Mouse (Mus musculus) CH12F3 (cell line): ENCODE data around the gene Kdm1b.

Source experiments
- in situ Hi-C: fragments of 300-500 bp; cut with MboI; formaldehyde crosslinking; loops from 2 replicates; pipeline ENCODE4 v1.14.3; 2020; ENCODE audit warnings: low sequenced_read_pairs

Kdm1b gene

GRCm38 (mm10) chr13:47043030-47043680, at the start of gene Kdm1b:
Gene Kdm1b, plus strand, starts transcription at chr13:47043499.
- in situ Hi-C loops = no loop called here

GRCm38 (mm10) chr13:46997355-46997754, 45.9 kb upstream of the Kdm1b start:
- in situ Hi-C loops = no loop called here

DNA sequence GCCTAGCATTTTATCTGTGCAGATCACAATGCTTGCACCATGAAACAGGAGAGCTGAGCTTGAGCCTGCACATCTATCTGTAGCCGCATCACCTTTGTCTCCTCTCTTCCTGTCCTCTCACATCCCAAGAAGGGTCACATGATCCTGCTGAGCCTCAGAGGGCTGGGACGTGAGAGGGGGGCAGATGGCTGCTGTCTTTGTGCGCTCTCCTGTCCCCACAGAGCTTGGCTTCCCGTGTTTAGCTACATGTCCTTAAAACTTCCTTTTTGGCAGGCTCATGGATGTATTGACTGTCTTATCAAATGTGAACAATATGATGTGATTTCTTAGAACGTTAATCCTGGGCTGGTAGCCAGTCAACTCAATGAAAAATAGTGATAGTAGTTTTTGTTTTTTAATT, 43.8 kb upstream of the Kdm1b start:
- in situ Hi-C loops = no loop called here

DNA sequence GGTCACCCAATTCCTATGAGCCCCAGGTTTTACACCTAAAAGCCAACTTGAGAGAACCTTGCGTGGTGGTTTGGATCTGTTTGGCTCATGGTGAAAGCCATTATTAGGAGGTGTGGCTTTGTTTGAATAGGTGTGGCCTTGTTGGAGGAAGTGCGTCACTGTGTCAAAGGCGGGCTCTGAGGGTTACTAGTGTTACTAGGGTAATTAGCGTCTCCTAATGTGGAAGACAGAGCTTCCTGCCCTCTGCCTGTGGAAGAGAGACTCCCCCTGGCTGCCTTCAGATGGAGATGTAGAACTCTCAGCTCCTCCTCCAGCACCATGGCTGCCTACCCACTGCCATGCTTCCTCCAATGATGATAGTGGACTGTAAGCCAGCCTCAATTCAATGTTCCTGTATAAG, 41.7 kb upstream of the Kdm1b start:
- in situ Hi-C loops = loop anchor here (25.0 kb wide), 1 partner anchor 164 kb away; no protein-coding TSS in a partner anchor

- in situ Hi-C loops = loop anchor here (25.0 kb wide), 1 partner anchor 176 kb away; no protein-coding TSS in a partner anchor
Measured at GRCm38 (mm10) chr13:47013740-47014139, 29.6 kb upstream of the Kdm1b start.

- in situ Hi-C loops = loop anchor here (25.0 kb wide), 1 partner anchor 177 kb away; no protein-coding TSS in a partner anchor
Measured at GRCm38 (mm10) chr13:47014334-47015194, 28.7 kb upstream of the Kdm1b start, which contains the start of gene Nhlrc1. Gene Nhlrc1, minus strand, starts transcription at chr13:47014850.

DNA sequence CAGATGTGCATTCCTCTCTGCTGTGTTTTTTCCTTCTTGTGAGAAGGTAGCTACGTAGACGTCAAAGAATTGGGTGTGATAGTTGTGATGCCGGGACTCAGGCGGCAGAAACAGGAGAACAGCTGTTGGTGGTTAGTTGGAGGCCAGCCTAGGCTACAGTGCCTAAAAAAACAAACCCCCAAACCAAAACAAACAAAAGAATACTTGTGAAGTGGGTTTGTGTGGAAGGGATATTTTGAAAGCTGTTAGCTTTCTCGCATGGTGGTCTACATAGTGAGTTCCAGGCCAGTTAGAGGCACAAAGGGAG, 28.2 kb upstream of the Kdm1b start:
- in situ Hi-C loops = loop anchor here (25.0 kb wide), 1 partner anchor 178 kb away; no protein-coding TSS in a partner anchor

GRCm38 (mm10) chr13:47017259-47017658, 26.0 kb upstream of the Kdm1b start:
- in situ Hi-C loops = loop anchor here (25.0 kb wide), 1 partner anchor 180 kb away; no protein-coding TSS in a partner anchor

GRCm38 (mm10) chr13:47019774-47020173, 23.5 kb upstream of the Kdm1b start:
- in situ Hi-C loops = loop anchor here (25.0 kb wide), 1 partner anchor 182 kb away; no protein-coding TSS in a partner anchor

GRCm38 (mm10) chr13:47020798-47021197, 22.5 kb upstream of the Kdm1b start:
- in situ Hi-C loops = loop anchor here (25.0 kb wide), 1 partner anchor 183 kb away; no protein-coding TSS in a partner anchor

GRCm38 (mm10) chr13:47030376-47031107, 12.8 kb upstream of the Kdm1b start:
- in situ Hi-C loops = no loop called here

GRCm38 (mm10) chr13:47033602-47034001, 9.7 kb upstream of the Kdm1b start:
- in situ Hi-C loops = no loop called here

DNA sequence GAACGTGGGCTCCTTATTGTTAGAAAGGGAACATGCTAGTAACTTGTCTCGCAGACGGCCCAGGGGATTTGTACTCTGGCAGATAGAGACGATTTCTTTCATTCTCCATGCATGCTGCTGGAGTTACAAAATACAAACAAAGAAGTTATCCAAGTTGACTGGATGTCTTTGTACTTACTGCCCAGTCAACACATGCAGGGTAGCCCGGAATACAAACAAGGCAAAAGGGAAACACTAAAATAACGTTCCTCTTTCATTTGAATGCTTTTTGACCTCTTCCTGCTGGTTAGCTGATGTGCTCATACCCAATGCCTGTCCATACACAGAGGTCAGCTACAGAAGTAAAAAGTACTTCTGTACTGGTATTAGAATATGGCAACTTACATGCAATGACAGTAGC, 5.4 kb upstream of the Kdm1b start:
- in situ Hi-C loops = no loop called here

DNA sequence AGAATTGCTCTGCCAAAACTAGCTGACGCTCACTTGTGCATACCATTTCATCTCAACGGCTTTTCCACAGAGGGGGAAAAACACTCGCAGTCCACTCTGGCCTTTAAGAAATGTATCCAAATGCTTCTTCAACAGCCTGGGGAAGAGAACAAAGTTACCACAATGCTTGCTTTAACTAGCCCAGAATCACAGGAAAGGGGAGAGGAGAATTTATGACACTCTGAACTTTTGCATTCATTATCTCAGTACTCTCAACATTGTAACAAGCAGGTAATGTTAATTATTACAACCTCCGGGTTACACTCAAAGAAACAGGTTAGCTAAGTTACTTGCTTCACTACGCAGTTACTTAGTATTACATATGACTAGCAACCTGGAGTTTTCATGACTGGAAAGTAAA, 3.2 kb upstream of the Kdm1b start:
- in situ Hi-C loops = no loop called here

- in situ Hi-C loops = no loop called here
Measured at GRCm38 (mm10) chr13:47042024-47042633, 1.2 kb upstream of the Kdm1b start.

- in situ Hi-C loops = no loop called here
Measured at GRCm38 (mm10) chr13:47043833-47044616, 726 bp downstream of the Kdm1b start.

- in situ Hi-C loops = no loop called here
Measured at GRCm38 (mm10) chr13:47044617-47044947, 1.3 kb downstream of the Kdm1b start, which contains the start of gene Tpmt. Gene Tpmt, minus strand, starts transcription at chr13:47044737.

DNA sequence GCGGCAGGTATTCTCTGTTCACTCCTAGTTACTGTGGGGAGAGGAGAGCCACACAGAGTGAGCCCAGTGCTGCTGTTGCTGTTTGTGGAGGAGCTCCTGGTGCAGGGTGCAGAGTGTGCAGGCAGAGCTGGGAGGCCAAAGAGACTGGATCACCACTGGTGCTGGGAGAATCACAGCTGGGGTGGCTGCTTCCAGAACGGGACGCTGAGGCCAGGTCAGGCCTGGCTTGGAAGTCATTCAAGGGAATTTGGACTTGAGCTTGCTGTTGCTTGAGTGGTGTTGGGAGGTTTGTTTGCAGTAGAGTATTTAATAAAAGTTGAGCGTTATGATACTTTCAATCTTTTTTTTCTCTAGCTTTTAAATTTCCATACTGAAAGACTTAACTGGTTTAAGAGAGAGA, 4.7 kb downstream of the Kdm1b start:
- in situ Hi-C loops = no loop called here

- in situ Hi-C loops = no loop called here
Measured at GRCm38 (mm10) chr13:47050009-47050408, 6.7 kb downstream of the Kdm1b start.

DNA sequence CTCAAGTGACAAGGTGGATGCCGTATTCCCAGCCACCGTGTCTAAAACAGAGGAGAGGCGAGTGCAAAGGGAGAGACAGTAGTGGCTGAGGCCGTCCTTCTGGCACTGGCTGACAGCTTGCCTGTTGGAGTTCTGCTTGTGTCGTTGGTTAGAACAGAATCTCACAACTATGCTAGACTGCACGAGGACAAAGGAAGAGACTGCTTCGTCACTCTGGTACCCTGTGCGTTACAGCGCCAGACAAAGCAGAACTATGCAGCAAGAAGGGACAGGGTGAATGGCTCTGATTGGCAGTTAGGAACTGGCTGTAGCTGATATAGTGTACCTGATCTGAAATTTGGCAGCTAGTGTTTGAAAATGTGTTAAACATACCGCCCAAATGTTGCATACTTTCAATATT, 10.7 kb downstream of the Kdm1b start:
- in situ Hi-C loops = no loop called here
